Mouse (Mus musculus) ES-E14 (cell line): ENCODE data around the gene 2700049A03Rik.

Source experiments
- CHD2 ChIP-seq: IDR thresholded peaks from 2 replicates; pipeline ENCODE4 v1.6.1; 2014; ENCODE audit warnings: mild to moderate bottlenecking, low read depth, low read length, inconsistent platforms
- HCFC1 ChIP-seq: IDR thresholded peaks from 2 replicates; pipeline ENCODE4 v1.6.1; 2012; ENCODE audit warnings: low read length, inconsistent platforms, borderline replicate concordance; ENCODE audit not compliant: insufficient read depth
- MAFK ChIP-seq: IDR thresholded peaks from 2 replicates; pipeline ENCODE4 v1.6.1; 2014; ENCODE audit warnings: mild to moderate bottlenecking, low read depth, low read length, inconsistent platforms; ENCODE audit not compliant: insufficient read depth
- ZC3H11A ChIP-seq: IDR thresholded peaks from 2 replicates; pipeline ENCODE4 v1.6.1; 2012; ENCODE audit warnings: low read depth, mild to moderate bottlenecking, inconsistent platforms, low read length, borderline replicate concordance
- ZNF384 ChIP-seq: IDR thresholded peaks from 2 replicates; pipeline ENCODE4 v1.6.1; 2012; ENCODE audit warnings: low read depth, low read length, inconsistent platforms

DNA sequence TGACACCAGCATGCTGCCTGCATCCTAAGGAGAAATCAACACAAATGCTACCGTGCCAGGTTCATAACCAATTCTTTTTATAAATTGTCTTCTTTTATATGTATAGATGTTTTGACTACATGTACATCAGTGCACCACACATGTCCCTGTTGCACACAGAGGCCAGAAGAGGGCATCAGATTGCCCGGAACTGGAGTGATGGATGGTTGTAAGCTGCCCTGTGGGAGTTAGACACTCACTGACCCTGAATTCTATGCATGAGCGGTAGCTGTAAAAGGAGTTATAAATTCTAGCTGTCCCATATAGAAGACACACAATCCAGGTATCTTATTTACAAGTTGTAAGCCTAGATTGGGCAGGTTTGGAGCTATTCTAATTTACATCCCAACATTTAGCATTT, 67.7 kb downstream of the 2700049A03Rik start:
- no peak for TF ChIP-seq MAFK
- no peak for TF ChIP-seq HCFC1
- no peak for TF ChIP-seq ZC3H11A
- TF ChIP-seq CHD2, result no peak
- no peak for TF ChIP-seq ZNF384
